Mouse (Mus musculus): ENCODE data around the gene Rgs7. TPM values are rescaled to one million over a fixed set of nuclear protein-coding genes. Genes with fewer than 3 reads are reported as not detected.

Gene Rgs7
- polyA plus RNA-seq, 1 experiment from 2014 or later, result 1.5 TPM

DNA sequence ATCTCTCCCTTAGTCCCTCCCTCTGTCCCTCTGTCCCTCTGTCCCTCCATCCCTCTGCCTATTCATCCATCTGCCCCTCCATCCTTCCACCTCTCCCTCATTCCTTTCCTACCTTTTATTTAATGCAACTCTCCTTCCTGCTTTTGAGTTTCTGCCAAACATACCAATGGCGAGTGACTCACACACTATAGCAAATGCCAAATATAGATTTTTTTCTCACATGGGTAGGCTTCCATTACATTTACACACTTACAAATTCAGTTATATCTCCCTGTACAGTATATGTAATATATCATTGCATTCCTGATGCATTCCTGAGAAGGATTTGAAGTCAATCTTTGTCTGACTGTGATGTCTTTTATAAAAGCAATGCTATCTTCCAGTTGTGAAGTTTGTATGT lies 202.2 kb downstream of the Rgs7 start:
- no peaks in the 10 kb centered on the region for H3K36me3 ChIP-seq
- no peak overlapping the region for H3K9ac ChIP-seq
- 82% methylated on average over 1 of the region's 1 CpGs for WGBS
- H3K9me3 ChIP-seq (replicated peaks), result no peaks in the 10 kb centered on the region
- H3K4me3 ChIP-seq (replicated peaks), result no peak overlapping the region
- no peak for ATAC-seq (replicated peaks; ENCODE audit: low FRiP score)
- H3K27ac ChIP-seq, result no peak overlapping the region
- no peaks in the 10 kb centered on the region for H3K27me3 ChIP-seq
- H3K4me1 ChIP-seq, result no peaks in the 10 kb centered on the region
- H3K4me2 ChIP-seq, result no peak overlapping the region

DNA sequence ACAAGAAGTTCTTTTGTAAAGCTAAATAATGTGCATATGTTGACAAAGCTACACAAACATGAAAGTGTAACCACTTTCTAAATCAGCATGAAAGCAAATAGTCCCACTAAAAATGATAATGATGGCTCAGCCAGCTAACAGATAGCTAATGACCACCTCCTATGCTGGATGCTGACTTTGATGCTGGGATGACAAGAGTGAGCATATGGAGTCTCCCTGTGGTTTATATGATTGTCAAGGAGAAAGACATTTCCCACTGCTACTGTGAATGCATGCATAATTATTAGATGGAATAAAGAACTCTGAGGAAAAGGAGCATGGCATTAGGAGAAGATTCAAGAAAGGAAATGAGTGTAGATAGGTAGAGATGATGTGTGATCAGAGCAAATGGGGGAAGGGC lies 230.0 kb downstream of the Rgs7 start:
- no peak overlapping the region for H3K4me3 ChIP-seq (replicated peaks)
- no peaks in the 10 kb centered on the region for H3K27me3 ChIP-seq
- no peak for ATAC-seq (replicated peaks; ENCODE audit: low FRiP score)

DNA sequence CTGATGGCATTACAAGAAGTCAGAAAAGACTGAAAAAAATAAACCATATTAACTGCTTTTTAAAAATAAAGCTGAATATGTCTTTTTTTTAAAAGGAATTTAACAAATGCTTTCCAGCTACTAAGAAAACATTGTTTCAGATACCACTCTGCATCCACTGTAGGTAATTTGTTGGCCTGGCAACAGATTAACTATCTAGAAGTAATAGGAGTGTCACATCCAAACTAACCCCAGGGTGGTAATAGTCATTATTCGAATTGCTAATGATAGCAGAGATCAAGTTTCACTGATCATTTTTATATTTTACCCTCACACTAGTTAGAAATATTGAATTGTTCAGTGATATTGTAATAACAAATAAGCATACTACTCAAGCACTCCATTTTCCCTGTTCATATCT lies 232.9 kb downstream of the Rgs7 start:
- no peak overlapping the region for H3K4me3 ChIP-seq (replicated peaks)
- H3K27ac ChIP-seq, result no peak overlapping the region
- no peaks in the 10 kb centered on the region for H3K9me3 ChIP-seq (replicated peaks)
- no peak for ATAC-seq (replicated peaks; ENCODE audit: low FRiP score)
- WGBS, result 67% methylated on average over 1 of the region's 1 CpGs
- H3K36me3 ChIP-seq, result no peaks in the 10 kb centered on the region
- H3K4me1 ChIP-seq, result no peaks in the 10 kb centered on the region
- H3K27me3 ChIP-seq, result no peaks in the 10 kb centered on the region
- H3K4me2 ChIP-seq, result no peak overlapping the region
- H3K9ac ChIP-seq, result no peak overlapping the region

More for the DNA sequence above, 230.0 kb downstream of the Rgs7 start:
- H3K4me1 ChIP-seq, result no peaks in the 10 kb centered on the region
- H3K36me3 ChIP-seq, result no peaks in the 10 kb centered on the region
- no peak overlapping the region for H3K9ac ChIP-seq
- no peaks in the 10 kb centered on the region for H3K9me3 ChIP-seq (replicated peaks)
- H3K27ac ChIP-seq, result no peak overlapping the region
- no peak overlapping the region for H3K4me2 ChIP-seq

DNA sequence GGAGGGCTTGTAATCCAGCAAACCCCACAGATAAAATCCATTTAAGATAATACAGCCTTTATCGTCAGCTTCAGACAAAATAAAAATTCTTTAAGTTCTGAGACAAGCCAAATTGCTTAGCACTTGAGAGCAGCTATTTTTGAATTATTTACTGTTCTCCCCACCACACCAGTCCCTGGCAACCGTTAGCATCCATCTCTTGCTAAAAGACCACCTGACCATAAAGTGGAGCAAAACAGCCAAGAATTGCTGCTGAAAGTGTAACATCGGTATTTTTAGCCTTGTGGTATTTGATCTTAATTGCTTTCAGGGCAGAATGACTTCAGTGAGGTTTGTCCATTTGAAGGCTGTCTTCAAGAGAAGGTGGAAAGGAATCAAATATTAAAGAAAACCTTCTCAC lies 237.1 kb downstream of the Rgs7 start:
- no peak for ATAC-seq (replicated peaks; ENCODE audit: low FRiP score)
- Histone ChIP-seq H3K4me3 (replicated peaks) (no peak overlapping the region), H3K9ac (no peak overlapping the region), H3K36me3 (no peaks in the 10 kb centered on the region), H3K4me2 (no peak overlapping the region), H3K27ac (no peak overlapping the region), H3K4me1 (no peaks in the 10 kb centered on the region), H3K27me3 (no peaks in the 10 kb centered on the region), H3K9me3 (replicated peaks) (no peaks in the 10 kb centered on the region)
- 56% methylated on average over 3 of the region's 3 CpGs for WGBS

DNA sequence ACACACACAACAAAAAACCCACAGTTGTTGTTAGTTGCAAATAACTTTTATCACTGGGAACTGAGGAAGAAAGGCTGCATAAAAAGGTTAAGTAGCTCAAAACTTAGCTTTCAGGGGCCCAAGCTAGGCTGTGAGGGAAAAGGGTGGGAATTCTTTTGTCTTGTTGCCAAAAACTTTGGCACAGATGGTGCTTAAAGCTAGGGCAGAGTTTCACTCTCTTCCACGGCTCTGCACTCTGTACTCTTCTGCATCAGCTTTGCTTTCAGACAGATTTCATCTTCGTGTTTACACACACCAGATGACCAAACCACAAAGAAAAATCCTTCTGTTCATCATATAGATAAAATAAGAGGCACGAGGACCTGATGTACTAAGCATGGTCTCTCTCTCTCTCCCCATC lies 237.6 kb downstream of the Rgs7 start:
- no peak overlapping the region for H3K4me3 ChIP-seq (replicated peaks)
- no peak overlapping the region for H3K9ac ChIP-seq
- no peak overlapping the region for H3K4me2 ChIP-seq
- no peak for ATAC-seq (replicated peaks; ENCODE audit: low FRiP score)
- no peaks in the 10 kb centered on the region for H3K27me3 ChIP-seq
- no peaks in the 10 kb centered on the region for H3K4me1 ChIP-seq
- no peaks in the 10 kb centered on the region for H3K9me3 ChIP-seq (replicated peaks)
- 68% methylated on average over 3 of the region's 3 CpGs for WGBS
- H3K36me3 ChIP-seq, result no peaks in the 10 kb centered on the region
- H3K27ac ChIP-seq, result no peak overlapping the region

DNA sequence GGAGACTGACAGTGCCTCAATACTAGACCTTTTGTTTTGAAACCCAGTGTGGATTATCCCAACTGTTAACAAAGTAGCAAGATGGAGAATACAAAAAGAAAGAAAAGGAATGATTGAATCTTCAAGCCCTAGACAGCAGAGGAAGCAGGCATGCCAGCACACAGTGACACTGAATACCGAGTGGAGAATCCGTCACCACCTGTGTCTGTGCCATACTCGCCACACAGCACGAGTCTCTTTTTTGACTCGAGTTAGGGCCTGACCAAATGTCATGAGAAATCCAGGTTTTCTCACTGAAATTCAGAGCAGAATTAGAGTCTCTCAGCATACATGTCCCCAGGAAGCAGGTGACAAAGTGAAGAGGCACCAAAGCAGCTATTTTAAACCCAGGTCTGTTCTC lies 250.2 kb downstream of the Rgs7 start:
- Histone ChIP-seq H3K27ac (no peak overlapping the region), H3K9me3 (replicated peaks) (no peaks in the 10 kb centered on the region), H3K9ac (no peak overlapping the region), H3K4me2 (no peak overlapping the region), H3K4me3 (replicated peaks) (no peak overlapping the region), H3K36me3 (no peaks in the 10 kb centered on the region), H3K4me1 (no peaks in the 10 kb centered on the region), H3K27me3 (no peaks in the 10 kb centered on the region)
- WGBS, result 87% methylated on average over 5 of the region's 5 CpGs
- ATAC-seq (replicated peaks; ENCODE audit: low FRiP score), result no peak

DNA sequence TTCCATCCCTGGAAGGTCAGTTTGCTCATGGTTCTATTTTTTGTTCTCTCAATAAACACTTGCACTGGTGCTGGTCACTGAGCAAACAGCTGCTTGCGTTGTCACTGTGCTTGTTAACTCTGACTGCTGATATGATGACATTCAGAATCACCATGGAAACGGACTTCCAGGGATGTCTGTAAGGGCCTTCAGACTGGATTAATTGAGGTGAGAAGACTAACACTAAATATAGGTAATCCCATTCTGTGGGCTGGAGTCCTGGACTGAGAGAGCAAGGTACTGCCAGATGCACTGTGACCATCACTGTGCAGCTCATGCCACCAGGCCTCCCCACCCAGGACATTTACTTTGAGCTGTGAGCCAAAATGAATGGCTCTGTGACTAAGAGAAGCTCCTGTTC lies 252.2 kb downstream of the Rgs7 start:
- H3K4me1 ChIP-seq, result no peaks in the 10 kb centered on the region
- no peaks in the 10 kb centered on the region for H3K27me3 ChIP-seq
- no peak overlapping the region for H3K9ac ChIP-seq
- H3K4me3 ChIP-seq (replicated peaks), result no peak overlapping the region
- H3K36me3 ChIP-seq, result no peaks in the 10 kb centered on the region
- no peak for ATAC-seq (replicated peaks; ENCODE audit: low FRiP score)
- no peak overlapping the region for H3K27ac ChIP-seq
- WGBS, result 72% methylated on average over 2 of the region's 2 CpGs
- H3K4me2 ChIP-seq, result no peak overlapping the region
- no peaks in the 10 kb centered on the region for H3K9me3 ChIP-seq (replicated peaks)

DNA sequence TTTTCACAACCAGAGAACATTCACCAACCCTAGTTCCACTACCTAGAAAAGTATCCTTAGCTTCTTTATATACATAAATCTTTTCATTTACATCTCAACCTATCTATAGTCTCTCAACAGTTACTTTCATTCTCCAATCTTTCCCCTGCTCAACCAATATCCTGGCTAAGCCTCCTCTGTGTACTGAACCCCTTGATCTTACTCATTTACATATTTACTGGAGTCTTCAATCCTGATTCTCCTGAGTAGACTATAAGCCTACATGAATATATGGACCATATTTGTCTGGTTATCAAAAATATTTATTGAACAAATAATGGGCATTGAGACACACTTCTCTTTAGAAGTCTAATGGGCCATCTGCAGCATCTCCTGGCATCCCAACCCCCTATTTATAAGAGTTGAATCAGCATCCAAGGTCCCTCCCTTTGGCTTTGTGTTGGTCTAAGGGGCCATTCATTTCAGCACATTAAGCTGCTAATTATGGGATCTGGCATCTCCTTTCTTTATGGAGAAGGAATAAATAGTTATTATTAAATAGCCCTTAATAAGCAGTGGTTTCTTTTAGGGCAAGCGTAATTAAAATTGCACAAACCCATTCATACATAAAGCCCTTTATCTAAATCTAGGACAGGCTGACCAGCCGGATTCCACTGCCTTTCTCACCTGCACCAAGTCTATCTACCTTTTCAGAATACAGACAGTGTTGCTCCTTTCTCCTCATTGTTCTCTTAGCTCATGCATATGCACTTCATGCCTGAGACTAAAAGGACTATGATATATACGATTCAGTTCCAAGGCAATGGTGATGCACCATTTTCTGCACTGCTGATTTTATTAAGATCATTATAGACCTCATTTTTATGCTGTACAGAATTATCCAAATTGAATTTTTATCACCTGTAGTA lies 270.5 kb downstream of the Rgs7 start:
- Histone ChIP-seq H3K9me3 (replicated peaks) (no peaks in the 10 kb centered on the region), H3K36me3 (no peaks in the 10 kb centered on the region), H3K4me2 (no peak overlapping the region), H3K27me3 (no peaks in the 10 kb centered on the region), H3K27ac (no peak overlapping the region), H3K9ac (no peak overlapping the region), H3K4me3 (replicated peaks) (no peak overlapping the region), H3K4me1 (no peaks in the 10 kb centered on the region)
- 87% methylated on average over 3 of the region's 3 CpGs for WGBS
- no peak for ATAC-seq (replicated peaks; ENCODE audit: low FRiP score)

DNA sequence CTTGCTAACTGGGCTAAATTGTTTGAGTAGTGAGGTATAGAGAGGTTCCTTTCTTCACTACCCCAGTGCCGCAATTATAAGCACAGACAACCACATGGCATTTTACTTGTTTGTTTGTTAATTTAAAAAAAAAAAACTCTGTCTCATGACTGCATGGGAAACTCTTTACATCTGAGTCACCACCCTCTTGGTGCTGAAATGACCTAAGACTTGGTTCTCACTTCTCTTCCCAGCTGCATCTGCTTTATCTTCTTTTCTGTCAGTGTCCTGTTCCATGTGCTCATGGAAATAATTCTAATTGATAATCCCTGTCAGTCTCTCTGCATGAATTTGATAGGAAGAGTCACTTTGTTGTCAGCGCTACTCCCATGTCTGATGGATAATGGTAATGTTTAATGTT lies 272.7 kb downstream of the Rgs7 start:
- no peak overlapping the region for H3K4me2 ChIP-seq
- H3K4me1 ChIP-seq, result no peaks in the 10 kb centered on the region
- no peak for ATAC-seq (replicated peaks; ENCODE audit: low FRiP score)
- WGBS, result 84% methylated on average over 2 of the region's 2 CpGs
- H3K27me3 ChIP-seq, result no peaks in the 10 kb centered on the region
- H3K4me3 ChIP-seq (replicated peaks), result no peak overlapping the region
- H3K36me3 ChIP-seq, result no peaks in the 10 kb centered on the region
- no peak overlapping the region for H3K9ac ChIP-seq
- no peaks in the 10 kb centered on the region for H3K9me3 ChIP-seq (replicated peaks)
- no peak overlapping the region for H3K27ac ChIP-seq

DNA sequence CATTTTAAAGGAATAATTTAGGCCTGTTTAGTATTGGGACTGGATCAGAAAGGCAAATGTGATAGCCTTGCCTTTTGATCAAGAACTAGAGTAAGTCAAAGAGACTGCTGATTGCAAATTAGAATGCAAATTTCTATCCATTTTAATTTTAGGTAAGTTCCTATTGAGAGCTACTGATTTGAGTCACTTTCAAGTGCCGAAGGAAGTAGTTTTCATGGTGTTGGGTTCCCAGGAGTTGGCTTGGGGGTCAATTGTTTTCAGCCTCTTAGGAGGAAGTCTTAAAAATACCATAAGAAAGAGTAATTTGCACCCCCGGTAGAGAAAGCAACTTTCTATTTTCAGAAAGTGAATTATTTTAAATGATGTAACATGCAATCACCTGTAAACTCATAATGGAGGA lies 285.3 kb downstream of the Rgs7 start:
- no peaks in the 10 kb centered on the region for H3K36me3 ChIP-seq
- no peak overlapping the region for H3K4me2 ChIP-seq
- H3K9ac ChIP-seq, result no peak overlapping the region
- no peaks in the 10 kb centered on the region for H3K9me3 ChIP-seq (replicated peaks)
- no peak overlapping the region for H3K4me3 ChIP-seq (replicated peaks)
- ATAC-seq (replicated peaks; ENCODE audit: low FRiP score), result no peak
- H3K4me1 ChIP-seq, result no peaks in the 10 kb centered on the region
- no peaks in the 10 kb centered on the region for H3K27me3 ChIP-seq
- H3K27ac ChIP-seq, result no peak overlapping the region
- 67% methylated on average over 2 of the region's 2 CpGs for WGBS

DNA sequence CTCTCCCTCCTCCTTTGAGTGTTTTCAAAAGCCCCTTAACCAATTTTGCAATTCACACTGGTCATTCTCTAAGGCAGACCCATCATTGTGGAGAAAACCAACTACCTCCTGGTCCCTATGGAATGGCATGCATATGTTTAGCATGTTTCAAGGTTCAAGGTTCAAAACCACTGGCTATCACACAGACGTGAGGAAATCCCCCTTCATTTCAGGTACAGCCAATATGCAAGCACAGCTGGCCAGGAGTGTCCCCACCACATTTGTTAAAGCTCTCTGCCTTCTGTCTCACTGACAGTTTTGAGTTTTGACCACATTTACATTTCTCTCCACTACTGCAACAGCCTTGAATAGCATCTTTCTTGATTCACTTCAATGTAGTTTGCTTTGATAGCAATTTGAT lies 286.7 kb downstream of the Rgs7 start:
- no peak overlapping the region for H3K4me3 ChIP-seq (replicated peaks)
- no peak overlapping the region for H3K9ac ChIP-seq
- no peak overlapping the region for H3K27ac ChIP-seq
- no peaks in the 10 kb centered on the region for H3K27me3 ChIP-seq
- no peaks in the 10 kb centered on the region for H3K4me1 ChIP-seq
- no peak overlapping the region for H3K4me2 ChIP-seq
- no peaks in the 10 kb centered on the region for H3K9me3 ChIP-seq (replicated peaks)
- no peaks in the 10 kb centered on the region for H3K36me3 ChIP-seq
- ATAC-seq (replicated peaks; ENCODE audit: low FRiP score), result no peak
- WGBS, result 56% methylated on average over 1 of the region's 1 CpGs

DNA sequence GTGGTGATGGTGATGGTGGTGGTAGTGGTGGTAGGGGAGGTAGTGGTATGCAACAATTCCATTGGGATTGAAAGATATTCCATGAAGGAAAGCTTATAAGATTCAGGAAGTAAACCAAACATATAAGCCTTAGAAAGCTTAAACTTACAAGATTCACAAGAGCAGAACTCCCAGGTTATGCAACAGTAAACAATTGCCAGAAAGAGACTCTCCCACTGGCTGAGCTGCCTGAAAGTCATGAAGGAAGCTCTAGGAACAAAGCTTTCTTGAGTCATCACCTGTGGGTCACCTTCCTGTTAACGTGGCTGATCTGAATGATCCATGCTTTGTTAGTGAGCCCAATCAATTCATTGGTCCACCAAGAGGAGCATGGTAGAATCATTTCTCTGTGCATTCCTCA lies 288.8 kb downstream of the Rgs7 start:
- no peaks in the 10 kb centered on the region for H3K4me1 ChIP-seq
- H3K4me2 ChIP-seq, result no peak overlapping the region
- H3K27ac ChIP-seq, result no peak overlapping the region
- no peaks in the 10 kb centered on the region for H3K9me3 ChIP-seq (replicated peaks)
- H3K4me3 ChIP-seq (replicated peaks), result no peak overlapping the region
- 73% methylated on average over 1 of the region's 1 CpGs for WGBS
- no peak overlapping the region for H3K9ac ChIP-seq
- H3K36me3 ChIP-seq, result no peaks in the 10 kb centered on the region
- H3K27me3 ChIP-seq, result no peaks in the 10 kb centered on the region
- ATAC-seq (replicated peaks; ENCODE audit: low FRiP score), result no peak

DNA sequence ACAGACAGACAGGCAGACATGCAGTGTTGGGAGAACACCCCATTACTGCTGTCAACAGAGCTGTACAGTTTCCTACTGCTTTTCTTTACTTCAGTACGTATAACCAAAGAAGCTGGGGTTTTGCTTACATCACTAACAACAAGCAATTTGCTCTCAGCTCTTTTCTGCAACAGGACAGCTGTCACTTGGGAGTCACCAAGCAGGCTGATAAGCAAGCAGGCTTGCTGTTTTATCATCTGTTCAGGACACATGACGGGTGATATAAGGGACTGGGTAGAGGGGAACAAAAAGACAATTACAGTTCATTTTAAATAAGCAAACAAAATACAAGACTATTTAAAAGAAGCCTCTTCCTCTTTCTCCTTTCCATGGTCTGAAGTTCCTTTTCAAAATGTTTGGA lies 289.4 kb downstream of the Rgs7 start:
- Histone ChIP-seq H3K4me2 (no peak overlapping the region), H3K36me3 (no peaks in the 10 kb centered on the region), H3K27ac (no peak overlapping the region), H3K27me3 (no peaks in the 10 kb centered on the region), H3K4me3 (replicated peaks) (no peak overlapping the region), H3K9ac (no peak overlapping the region), H3K9me3 (replicated peaks) (no peaks in the 10 kb centered on the region), H3K4me1 (no peaks in the 10 kb centered on the region)
- no peak for ATAC-seq (replicated peaks; ENCODE audit: low FRiP score)
- WGBS, result 64% methylated on average over 2 of the region's 2 CpGs

Measured in kidney, embryonic 15.5 days (tissue).